Mouse (Mus musculus) cortical plate, adult 2 months (tissue): ENCODE measurements at regions not wholly inside any gene's neighbourhood (a gene's known extent, or its start where the extent isn't known, plus 50 kb on each side); places are given as distances from the start of the nearest gene placed in this dataset.
A peak's percentile ranks its signal among the peaks of the same experiment; 100 is the strongest.

Experiments used
- H3K27ac ChIP-seq: fragments of 200-500 bp; 2 replicates; pipeline ENCODE4 v1.5.1; 2012; ENCODE audit warnings: low read length, control low read depth, inconsistent platforms; ENCODE audit not compliant: insufficient read depth
- H3K4me1 ChIP-seq: fragments of 200-500 bp; 2 replicates; pipeline ENCODE4 v1.6.1; 2011; ENCODE audit warnings: low read length; ENCODE audit not compliant: control insufficient read depth, insufficient read depth
- H3K4me3 ChIP-seq: fragments of 200-500 bp; 2 replicates; pipeline ENCODE4 v1.5.1; 2011; ENCODE audit warnings: mild to moderate bottlenecking, low read length, control low read depth; ENCODE audit not compliant: insufficient read depth
- CTCF ChIP-seq: fragments of 200-500 bp; IDR thresholded peaks from 2 replicates; pipeline ENCODE4 v1.5.1; 2011; ENCODE audit warnings: mild to moderate bottlenecking, control low read depth, low read length; ENCODE audit not compliant: insufficient read depth; ENCODE audit errors: extremely low read depth
- POLR2A ChIP-seq: fragments of 200-500 bp; IDR thresholded peaks from 2 replicates; pipeline ENCODE4 v1.6.1; 2011; ENCODE audit warnings: mild to moderate bottlenecking, low read length, control low read depth; ENCODE audit not compliant: insufficient read depth; ENCODE audit errors: extremely low read depth

DNA sequence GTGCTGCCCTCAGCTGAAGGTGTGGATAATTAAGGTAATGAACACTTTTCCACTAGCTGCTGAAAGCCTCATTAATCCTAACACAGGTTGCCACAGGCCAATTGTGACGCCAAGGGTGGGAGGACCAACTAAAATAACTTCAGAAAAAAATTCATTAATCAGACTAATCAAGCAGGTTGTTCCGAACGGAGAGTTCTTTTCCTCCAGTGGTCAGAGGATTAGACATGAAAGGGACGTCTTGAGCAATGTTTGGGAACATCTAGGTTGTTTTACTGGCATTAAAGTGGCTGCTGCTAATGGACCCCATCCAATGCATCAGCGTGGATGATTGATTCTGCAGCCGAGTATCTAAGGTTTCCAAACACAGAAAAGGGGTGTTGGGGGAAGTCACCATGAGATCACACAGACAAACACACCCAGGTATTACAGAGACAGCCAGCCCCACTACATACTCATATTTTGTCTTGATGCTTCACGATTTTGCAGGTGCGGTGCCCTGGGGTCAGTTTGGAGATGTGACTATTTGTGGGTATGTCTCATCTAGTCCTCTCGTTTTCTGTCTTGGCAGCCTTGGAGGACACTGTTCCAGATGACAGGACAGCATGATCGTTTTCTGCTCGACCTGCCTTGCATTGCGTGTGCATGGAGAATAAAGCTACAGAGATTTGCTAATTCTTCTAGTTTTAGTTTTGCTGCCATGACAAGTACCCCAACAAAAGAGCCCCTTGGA is 164.0 kb downstream of the 4933412E24Rik start:
- Histone ChIP-seq H3K27ac (no peak overlapping the region), H3K4me1 (no peaks in the 10 kb centered on the region), H3K4me3 (no peak overlapping the region)
- TF ChIP-seq CTCF: no peak
- no peak for TF ChIP-seq POLR2A

DNA sequence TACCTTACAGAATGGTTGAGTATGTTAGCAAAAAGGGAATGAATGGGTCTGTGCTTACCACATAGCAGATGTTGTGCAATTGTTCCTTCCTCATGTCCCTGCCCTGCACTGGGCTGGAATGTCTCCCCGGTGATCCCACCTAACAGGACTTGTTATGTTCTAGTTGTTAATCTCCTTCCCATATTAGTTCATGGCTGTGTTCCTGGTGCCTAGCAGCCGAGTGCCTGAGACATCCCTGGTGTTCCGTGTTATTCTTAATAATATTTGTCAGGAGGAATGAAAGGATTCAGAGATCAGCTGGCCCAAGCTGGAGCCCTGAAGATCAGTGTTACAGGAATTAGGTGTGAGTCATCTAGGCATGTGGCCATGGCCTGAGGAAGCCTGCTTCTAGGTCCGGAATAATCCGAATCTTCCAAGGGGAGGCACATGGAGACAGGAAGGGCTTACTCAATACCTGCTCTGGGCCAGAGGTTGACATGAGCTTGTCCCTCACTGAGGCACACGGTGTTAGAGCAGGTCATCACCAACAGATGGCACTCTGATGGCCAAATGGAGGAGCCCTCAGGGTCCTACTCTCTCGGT is 171.2 kb downstream of the 4933412E24Rik start:
- H3K27ac ChIP-seq: no peak overlapping the region
- H3K4me3 ChIP-seq: no peak overlapping the region
- no peaks in the 10 kb centered on the region for H3K4me1 ChIP-seq
- TF ChIP-seq CTCF (no peak), POLR2A (no peak)

DNA sequence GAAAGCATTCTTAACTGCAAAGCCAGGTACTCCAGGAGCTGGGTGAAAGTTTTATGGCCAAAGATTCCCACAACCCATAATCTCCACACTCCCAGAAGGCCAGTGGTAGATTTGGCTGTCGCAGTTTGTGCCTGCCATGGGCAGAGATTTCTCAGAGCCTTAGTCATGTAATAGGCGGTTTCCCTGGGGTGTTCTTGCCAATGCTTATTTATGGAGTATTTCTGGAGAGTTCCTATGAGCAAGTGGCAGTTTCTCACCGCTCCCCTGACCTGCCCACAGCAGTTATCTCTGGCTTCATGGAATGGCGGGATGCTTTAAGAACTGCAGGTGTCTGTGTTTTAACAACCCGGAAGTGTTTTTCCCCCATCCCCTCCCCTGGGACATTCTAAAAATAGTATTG is 179.8 kb downstream of the 4933412E24Rik start:
- Histone ChIP-seq H3K4me3 (no peak overlapping the region), H3K4me1 (no peaks in the 10 kb centered on the region), H3K27ac (no peak overlapping the region)
- no peak for TF ChIP-seq CTCF
- no peak for TF ChIP-seq POLR2A

DNA sequence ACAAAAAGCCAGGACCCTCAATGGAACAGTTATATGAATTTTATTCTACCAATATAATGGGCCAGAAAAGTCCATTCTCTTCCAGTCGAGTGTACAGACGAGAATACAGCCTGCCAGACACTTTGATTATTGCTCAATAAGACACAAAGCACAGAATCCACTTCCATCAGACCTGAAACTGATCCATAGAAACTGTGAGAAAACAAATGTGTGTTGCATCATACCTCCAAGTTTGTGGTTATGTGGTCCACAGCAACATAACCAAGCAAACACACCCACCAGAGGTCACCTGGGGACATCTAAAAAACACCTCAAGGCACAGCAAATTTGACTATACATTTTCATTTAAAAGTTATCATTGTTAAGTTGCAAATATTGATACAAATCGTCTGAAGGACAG is 183.2 kb downstream of the 4933412E24Rik start:
- Histone ChIP-seq H3K4me1 (no peaks in the 10 kb centered on the region), H3K27ac (no peak overlapping the region), H3K4me3 (no peak overlapping the region)
- TF ChIP-seq CTCF (no peak), POLR2A (no peak)

DNA sequence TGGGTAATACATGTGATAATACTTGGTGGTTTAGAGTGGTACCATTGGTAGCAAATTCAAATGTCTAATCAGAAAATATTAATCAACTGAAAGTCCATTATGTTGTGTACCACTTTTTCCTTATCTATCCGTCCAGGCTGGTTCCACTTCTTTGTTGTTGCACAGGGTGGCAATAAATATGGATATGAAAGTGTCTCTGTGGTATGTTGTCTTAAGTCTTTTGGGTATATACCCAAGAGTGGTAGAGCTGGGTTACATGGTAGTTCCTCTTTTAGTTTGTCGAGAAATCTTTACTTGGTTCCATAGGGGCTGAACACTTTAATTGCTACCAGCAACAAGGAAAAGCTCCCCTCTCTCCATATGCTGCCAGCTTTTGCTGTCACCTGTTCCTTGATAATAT is 184.9 kb downstream of the 4933412E24Rik start:
- Histone ChIP-seq H3K4me3 (no peak overlapping the region), H3K27ac (no peak overlapping the region), H3K4me1 (no peaks in the 10 kb centered on the region)
- TF ChIP-seq CTCF (no peak), POLR2A (no peak)

DNA sequence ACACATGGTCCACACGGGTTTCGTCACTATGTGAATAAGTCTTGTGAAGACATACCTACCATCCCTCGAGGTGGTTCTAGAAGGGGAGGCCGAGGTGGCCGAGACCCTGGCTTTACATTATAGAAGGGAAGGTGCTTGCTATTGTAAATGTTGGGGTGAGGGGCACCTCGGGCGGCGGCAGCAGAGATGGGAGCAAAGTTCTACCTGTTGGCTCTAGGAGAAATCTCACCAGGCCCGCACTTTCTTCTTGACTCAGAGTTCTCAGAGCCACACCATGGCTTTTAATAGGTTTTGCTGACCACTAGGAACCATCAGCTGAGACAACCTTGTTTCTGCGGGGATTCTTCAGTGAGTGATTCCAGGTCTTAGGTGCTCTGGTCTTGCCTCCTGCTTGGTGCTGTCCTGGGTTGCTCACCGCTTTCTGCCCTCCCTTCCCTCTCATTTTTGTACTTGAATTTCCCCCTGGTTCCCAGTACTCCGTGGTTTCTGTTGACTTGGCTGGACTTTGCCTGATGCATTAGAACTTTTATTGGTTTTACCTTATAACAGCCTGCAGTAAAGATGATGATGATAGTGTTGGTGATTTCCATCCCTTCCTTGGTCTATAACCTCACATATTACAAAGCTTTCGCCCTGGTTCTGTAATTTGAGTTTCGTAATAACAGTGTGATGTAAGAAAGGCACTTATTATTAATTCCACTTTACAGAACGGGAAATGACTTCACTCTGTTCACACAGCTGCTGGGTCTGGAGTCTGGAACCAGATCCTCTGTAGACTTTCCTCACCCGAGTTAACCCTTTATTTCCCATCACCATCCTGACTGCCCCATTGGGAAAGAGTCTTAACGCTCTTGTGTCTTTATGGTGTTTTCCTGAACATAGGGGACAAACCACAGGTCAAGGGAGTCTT is 185.6 kb downstream of the 4933412E24Rik start:
- TF ChIP-seq POLR2A (no peak), CTCF (no peak)
- Histone ChIP-seq H3K4me1 (no peaks in the 10 kb centered on the region), H3K27ac (no peak overlapping the region), H3K4me3 (no peak overlapping the region)

DNA sequence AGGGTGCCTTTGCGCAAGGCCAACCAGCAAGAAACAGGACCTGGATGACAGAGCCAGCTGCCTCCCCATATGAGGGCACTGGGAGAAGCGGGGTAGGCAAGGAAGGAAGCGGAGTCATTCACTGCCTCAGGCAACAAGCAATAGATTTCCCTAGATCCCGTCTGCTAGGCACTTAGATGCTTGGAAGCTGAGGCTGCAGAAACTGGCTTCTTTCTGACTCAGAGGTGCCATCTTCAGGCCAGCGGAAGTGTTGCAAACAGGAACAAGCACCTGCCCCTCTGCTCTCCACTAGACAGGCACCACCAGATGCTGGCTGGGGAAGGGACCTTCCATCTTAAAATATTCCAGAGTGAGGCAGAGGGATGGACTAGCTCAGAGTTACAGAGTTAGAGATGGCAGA is 188.0 kb downstream of the 4933412E24Rik start:
- peak overlapping the region; percentile 2; the same call in 1 of the 2 replicates for H3K4me3 ChIP-seq
- H3K27ac ChIP-seq: no peak overlapping the region
- no peaks in the 10 kb centered on the region for H3K4me1 ChIP-seq
- TF ChIP-seq CTCF (peak; percentile 94), POLR2A (no peak)

DNA sequence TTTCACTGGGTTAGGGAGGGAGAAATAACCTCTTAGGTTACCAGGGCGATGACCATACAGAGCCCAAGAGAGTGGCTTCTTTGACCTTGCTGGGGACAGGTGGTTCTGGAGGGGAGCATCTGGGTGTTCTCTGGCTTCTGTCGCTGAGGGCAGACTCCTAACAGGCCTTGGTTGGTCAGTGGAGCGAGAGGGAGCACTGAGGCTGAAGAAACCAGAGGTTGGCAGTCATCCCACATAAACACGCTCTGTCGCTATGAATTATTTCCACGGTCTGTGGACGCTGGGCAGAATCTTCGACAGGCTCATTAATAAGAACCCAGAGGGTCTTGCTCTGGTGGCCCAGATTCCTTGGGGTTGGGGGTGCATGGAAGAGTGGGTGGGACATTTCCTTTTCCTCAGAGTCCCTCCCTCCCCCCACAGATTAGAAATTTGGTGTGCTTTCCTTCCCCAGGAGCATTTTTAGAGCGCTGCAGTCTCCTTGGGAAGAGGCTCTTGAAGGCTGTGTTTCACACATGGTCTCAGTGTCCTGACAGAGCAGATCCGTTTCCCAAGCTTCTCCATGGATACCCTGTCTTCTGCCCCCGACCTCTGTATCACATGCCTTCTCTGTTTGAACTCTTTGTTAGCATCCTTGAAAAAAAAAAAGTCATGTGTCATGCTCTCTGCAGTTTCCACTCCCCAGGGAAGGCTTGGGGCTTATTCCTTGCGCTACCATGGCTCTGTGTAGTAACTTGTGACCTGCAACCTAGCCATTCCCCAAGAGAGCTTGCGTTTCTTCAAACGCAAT is 190.1 kb downstream of the 4933412E24Rik start:
- TF ChIP-seq CTCF (no peak), POLR2A (no peak)
- Histone ChIP-seq H3K27ac (no peak overlapping the region), H3K4me1 (0 out of 2 replicates have a peak, but pooled peaks cover 2% of the 10 kb centered on the region), H3K4me3 (no peak overlapping the region)

DNA sequence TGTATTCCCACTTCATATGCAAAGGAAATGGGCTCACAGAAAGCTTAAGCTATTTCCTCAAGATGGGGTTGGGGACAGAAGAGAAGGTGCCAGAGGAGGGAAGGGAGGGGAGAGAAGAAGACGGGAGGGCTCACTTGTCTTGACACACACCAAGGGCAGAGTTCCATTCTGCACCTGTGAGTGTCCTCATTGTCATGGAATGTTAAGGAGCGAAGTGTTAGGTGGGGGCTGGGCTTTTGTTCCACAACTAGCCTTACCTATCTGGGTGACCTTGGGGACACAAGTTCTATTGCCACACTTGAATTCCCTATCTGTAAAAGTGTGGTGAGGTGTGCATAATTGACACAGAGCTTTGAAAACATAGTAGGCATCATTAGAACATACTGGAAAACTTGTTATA is 192.5 kb downstream of the 4933412E24Rik start:
- no peak overlapping the region for H3K4me3 ChIP-seq
- TF ChIP-seq CTCF (no peak), POLR2A (no peak)

More for the DNA sequence above, 192.5 kb downstream of the 4933412E24Rik start:
- H3K27ac ChIP-seq: no peak overlapping the region
- H3K4me1 ChIP-seq: 0 out of 2 replicates have a peak, but pooled peaks cover 2% of the 10 kb centered on the region
